Comparison of ENCODE assay signal across 9 mouse cellular contexts in genomic region chr10:4113328-4113658, GRCm38 (mm10).
DNase-seq lines count a peak whose midpoint lies in the region; ATAC-seq and TF ChIP-seq lines count a peak whose summit lies in the region.
"Had no signal": no experiment of that assay in that cellular context is flagged by ENCODE, and none has a peak within 500 bp of the region (broad histone marks: within the 10 kb centered on the region; RNA-seq: fewer than 3 reads in every experiment).

No protein-coding gene starts in this region.

- H3K4me1 ChIP-seq in heart, embryonic 13.5 days: peaks cover 51% of the 10 kb centered on the region
- peaks cover 39% of the 10 kb centered on the region for H3K4me1 ChIP-seq in lung, embryonic 16.5 days (replicated peaks; ENCODE audit: control insufficient read depth, insufficient read depth, low read length)
- H3K4me1 ChIP-seq in hindbrain, postnatal 0 days (ENCODE audit: insufficient read depth, low read length): peaks cover 3% of the 10 kb centered on the region; the same call in 1 of the 2 replicates

- H3K9me3 ChIP-seq in heart, embryonic 13.5 days: no peaks in the 10 kb centered on the region
- no peaks in the 10 kb centered on the region for H3K9me3 ChIP-seq in lung, embryonic 16.5 days (ENCODE audit: control insufficient read depth, low read length)
- H3K9me3 ChIP-seq in hindbrain, postnatal 0 days (ENCODE audit: low read length): no peaks in the 10 kb centered on the region
- H3K9me3 ChIP-seq: limb, embryonic 15.5 days had no signal

- H3K27ac ChIP-seq in heart, embryonic 13.5 days (replicated peaks): peak overlapping the region; percentile 77
- peak overlapping the region; percentile 83 for H3K27ac ChIP-seq in lung, embryonic 16.5 days (ENCODE audit: low read length)
- H3K27ac ChIP-seq in hindbrain, postnatal 0 days: peak overlapping the region; percentile 15; the same call in 1 of the 2 replicates
- H3K27ac ChIP-seq: limb, embryonic 15.5 days had no signal

- no peak for DNase-seq in heart, postnatal 4 days
- DNase-seq in lung, postnatal 14 days: no peak
- DNase-seq in hindbrain, postnatal 0 days (ENCODE audit: low spot score): peak; percentile 15
- DNase-seq in right cerebral cortex, postnatal 14 days: peak; percentile 51
- no peak for DNase-seq in ovary, postnatal 10 days (ENCODE audit: low spot score)
- DNase-seq: adrenal gland, adult 8-10 months had no signal

- no peaks in the 10 kb centered on the region for H3K27me3 ChIP-seq in heart, embryonic 13.5 days (replicated peaks)
- H3K27me3 ChIP-seq in lung, embryonic 16.5 days (ENCODE audit: control insufficient read depth, insufficient read depth, low read depth, low read length): no peaks in the 10 kb centered on the region
- no peaks in the 10 kb centered on the region for H3K27me3 ChIP-seq in hindbrain, postnatal 0 days (ENCODE audit: insufficient read depth, low read length)
- H3K27me3 ChIP-seq: limb, embryonic 15.5 days had no signal

- no peak overlapping the region for H3K4me2 ChIP-seq in heart, embryonic 13.5 days
- no peak overlapping the region for H3K4me2 ChIP-seq in lung, embryonic 16.5 days (ENCODE audit: low read depth, low read length)
- H3K4me2 ChIP-seq in hindbrain, postnatal 0 days (ENCODE audit: low read depth, low read length): 0 out of 2 replicates have a peak overlapping the region, but pooled peaks have one; percentile 18
- H3K4me2 ChIP-seq: limb, embryonic 15.5 days had no signal

- ATAC-seq in heart, embryonic 13.5 days (ENCODE audit: extremely low read depth, insufficient number of reproducible peaks, low FRiP score, low TSS enrichment): no peak
- no peak for ATAC-seq in lung, embryonic 16.5 days (ENCODE audit: low read depth)
- ATAC-seq in hindbrain, postnatal 0 days: peak; percentile 30; the same call in 1 of the 2 replicates

- no peak overlapping the region for H3K4me3 ChIP-seq in heart, embryonic 13.5 days
- no peak overlapping the region for H3K4me3 ChIP-seq in lung, embryonic 16.5 days (ENCODE audit: low read length)
- H3K4me3 ChIP-seq in hindbrain, postnatal 0 days (ENCODE audit: low read length): no peak overlapping the region
- H3K4me3 ChIP-seq: limb, embryonic 15.5 days had no signal

- 0 out of 2 replicates have a peak, but pooled peaks cover 5% of the 10 kb centered on the region for H3K36me3 ChIP-seq in heart, embryonic 13.5 days
- no peaks in the 10 kb centered on the region for H3K36me3 ChIP-seq in lung, embryonic 16.5 days (ENCODE audit: control insufficient read depth, insufficient read depth, low read length)
- H3K36me3 ChIP-seq in hindbrain, postnatal 0 days (ENCODE audit: insufficient read depth, low read length): no peaks in the 10 kb centered on the region
- H3K36me3 ChIP-seq: limb, embryonic 15.5 days had no signal

- H3K9ac ChIP-seq in heart, embryonic 13.5 days: no peak overlapping the region
- no peak overlapping the region for H3K9ac ChIP-seq in lung, embryonic 16.5 days (ENCODE audit: low read length)
- H3K9ac ChIP-seq in hindbrain, postnatal 0 days (replicated peaks; ENCODE audit: low read length): no peak overlapping the region
- H3K9ac ChIP-seq: limb, embryonic 15.5 days had no signal

- WGBS in heart, embryonic 13.5 days: 85% methylated on average over 5 of the region's 5 CpGs
- WGBS in lung, embryonic 16.5 days: 85% methylated on average over 5 of the region's 5 CpGs
- whole genome bisulfite sequencing in hindbrain, postnatal 0 days: 74% methylated on average over 5 of the region's 5 CpGs

- no peak for TF ChIP-seq CTCF in hindbrain, postnatal 0 days (IDR thresholded peaks at IDR 0.05; ENCODE audit: low read depth)

Comparison
In these comparisons a context has a peak if more than half of its experiments do, and no peak if none do; other contexts are left out.
1. H3K27ac ChIP-seq: peak in every context shown above with its lines; median percentile 83 in lung, embryonic 16.5 days; 77 in heart, embryonic 13.5 days; 15 in hindbrain, postnatal 0 days.
2. DNase-seq: peak in hindbrain, postnatal 0 days (single experiment) and right cerebral cortex, postnatal 14 days (single experiment); none in heart, postnatal 4 days (single experiment), lung, postnatal 14 days (single experiment) and ovary, postnatal 10 days (single experiment).